Mouse (Mus musculus) cortical plate, adult 2 months (tissue): ENCODE data around the gene Ntn1.

Experiments used
- CTCF ChIP-seq: fragments of 200-500 bp; IDR thresholded peaks from 2 replicates; pipeline ENCODE4 v1.5.1; 2011; ENCODE audit warnings: mild to moderate bottlenecking, control low read depth, low read length; ENCODE audit not compliant: insufficient read depth; ENCODE audit errors: extremely low read depth
- POLR2A ChIP-seq: fragments of 200-500 bp; IDR thresholded peaks from 2 replicates; pipeline ENCODE4 v1.6.1; 2011; ENCODE audit warnings: mild to moderate bottlenecking, low read length, control low read depth; ENCODE audit not compliant: insufficient read depth; ENCODE audit errors: extremely low read depth

DNA sequence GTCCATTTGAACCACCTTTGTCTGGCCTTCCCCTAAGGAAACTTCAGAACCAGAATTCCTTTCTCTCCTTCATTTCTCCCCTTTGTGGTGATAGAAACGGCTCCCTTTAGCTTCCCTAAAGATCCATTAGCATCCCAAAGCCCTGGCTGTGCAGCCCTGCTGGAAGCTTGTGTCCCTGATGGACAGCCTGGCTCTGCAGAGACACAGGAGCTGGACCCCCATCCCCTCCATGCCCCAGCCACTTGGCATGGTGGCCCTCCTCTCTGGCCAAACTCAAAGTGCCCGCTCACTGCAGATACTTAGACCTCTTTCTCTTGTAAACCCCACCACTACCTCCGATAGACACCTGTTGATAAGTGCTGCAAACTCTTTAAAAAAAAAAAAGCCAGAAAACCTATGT is 45.8 kb downstream of the Ntn1 start:
- TF ChIP-seq CTCF = no peak
- no peak for TF ChIP-seq POLR2A
